Mouse (Mus musculus): ENCODE results near the gene Hand1.

DNA sequence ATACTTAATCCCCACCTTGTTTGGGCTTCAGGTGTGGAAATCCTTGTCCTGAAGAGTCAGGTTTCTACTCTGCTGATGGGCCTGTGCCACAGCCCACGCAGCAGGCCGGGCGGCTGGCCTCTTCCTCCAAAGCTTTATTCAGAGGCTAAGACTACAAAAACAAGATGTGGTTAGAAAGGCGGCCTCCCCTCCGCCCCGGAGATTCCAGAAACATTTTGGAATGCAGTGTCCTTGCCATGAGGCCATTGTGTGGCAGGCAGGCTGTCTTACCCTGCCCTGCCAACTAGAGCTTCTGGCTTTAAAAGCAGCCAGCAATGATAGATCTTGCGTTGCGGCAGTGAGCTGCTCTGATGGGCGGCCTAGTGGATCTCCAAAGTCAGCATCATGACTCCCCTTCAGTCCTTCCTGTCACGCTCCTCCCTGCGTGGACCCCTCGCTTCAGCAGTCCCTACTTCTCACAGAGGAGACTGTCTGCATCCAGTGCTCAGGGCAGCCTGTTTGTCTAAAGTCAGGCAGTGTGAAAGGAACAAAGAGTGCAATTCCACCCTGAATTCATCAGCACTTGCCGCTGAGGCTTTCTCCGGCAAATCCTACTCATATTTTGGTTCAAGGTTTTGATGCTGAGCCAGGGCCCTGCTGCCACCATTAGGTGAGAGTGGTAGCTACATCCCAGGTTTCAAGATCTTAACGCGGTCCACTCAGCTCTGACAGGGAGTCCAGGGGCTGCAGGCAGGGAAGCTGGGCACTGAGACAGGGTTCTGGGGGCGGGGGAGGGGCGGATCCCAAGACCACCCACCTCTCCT is 45.8 kb downstream of the Hand1 start:
- TF ChIP-seq POLR2A (IDR thresholded peaks at IDR 0.05; ENCODE audit: borderline replicate concordance, insufficient read depth, low read length) (no peak), CTCF (IDR thresholded peaks at IDR 0.05; ENCODE audit: borderline replicate concordance, insufficient read depth, low read depth, low read length) (peak; percentile 36; the same call in 1 of the 2 replicates)

Data from cerebellum, adult 2 months (tissue).